Mouse (Mus musculus): ENCODE measurements at regions not wholly inside any gene's neighbourhood (a gene's known extent, or its start where the extent isn't known, plus 50 kb on each side); places are given as distances from the start of the nearest gene placed in this dataset.
A peak's percentile ranks its signal among the peaks of the same experiment; 100 is the strongest.

DNA sequence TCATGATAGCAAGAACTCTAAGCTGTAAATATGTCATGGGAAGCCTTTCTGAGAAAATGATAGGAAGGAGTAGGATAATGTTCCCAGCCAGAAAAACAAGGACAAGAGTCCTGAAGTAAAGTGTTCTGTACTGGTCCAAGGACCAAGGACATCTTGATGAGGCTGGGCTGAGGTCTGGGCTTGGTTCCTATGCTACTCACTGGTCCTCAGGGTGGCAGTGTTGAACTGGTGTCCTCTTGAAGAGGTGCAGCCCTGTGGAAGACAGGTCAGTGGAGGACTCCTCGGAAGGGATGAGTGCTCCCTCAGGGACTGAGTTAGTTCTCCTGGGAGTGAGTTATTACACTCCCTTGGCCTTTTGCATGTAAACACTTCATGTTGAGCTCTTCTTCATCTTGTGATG lies 312.5 kb upstream of the Mmadhc start:
- TF ChIP-seq CTCF (IDR thresholded peaks at IDR 0.05; ENCODE audit: low read depth) = peak; percentile 65
- no peak for TF ChIP-seq EP300 (IDR thresholded peaks at IDR 0.05; ENCODE audit: low read depth)

All from liver, postnatal 0 days (tissue).